Comparison of ENCODE assay signal across 9 mouse cellular contexts in genomic region chr5:31094100-31094798, GRCm38 (mm10). TPM values are rescaled to one million over a fixed set of nuclear protein-coding genes. Genes with fewer than 3 reads are reported as not detected.
A peak's percentile ranks its signal among the peaks of the same experiment; 100 is the strongest.
DNase-seq lines count a peak whose midpoint lies in the region; ATAC-seq and TF ChIP-seq lines count a peak whose summit lies in the region.
"Had no signal": no experiment of that assay in that cellular context is flagged by ENCODE, and none has a peak within 500 bp of the region (broad histone marks: within the 10 kb centered on the region; RNA-seq: fewer than 3 reads in every experiment).

No protein-coding gene starts in this region.

- no peak overlapping the region for H3ac ChIP-seq in myocyte (ENCODE audit: control insufficient read depth, insufficient read length)

- no peaks in the 10 kb centered on the region for H3K36me3 ChIP-seq in kidney, embryonic 14.5 days (ENCODE audit: control insufficient read depth, insufficient read depth, low read length)
- no peaks in the 10 kb centered on the region for H3K36me3 ChIP-seq in hindbrain, embryonic 15.5 days
- no peaks in the 10 kb centered on the region for H3K36me3 ChIP-seq in myocyte (ENCODE audit: control insufficient read depth, insufficient read depth)

- no peak for DNase-seq in kidney, postnatal 10 days
- no peak for DNase-seq in cerebellum, postnatal 10 days
- no peak for DNase-seq in adrenal gland, postnatal 25 days
- no peak for DNase-seq in cerebellum, adult 2 months

- no peaks in the 10 kb centered on the region for H3K9me3 ChIP-seq in kidney, embryonic 14.5 days (ENCODE audit: control insufficient read depth, low read length)
- no peaks in the 10 kb centered on the region for H3K9me3 ChIP-seq in hindbrain, embryonic 15.5 days

- H3K9ac ChIP-seq in kidney, embryonic 14.5 days (ENCODE audit: low read depth, low read length) = no peak overlapping the region
- H3K9ac ChIP-seq in hindbrain, embryonic 15.5 days = no peak overlapping the region

- TF ChIP-seq POLR2A in bone marrow macrophage, adult 2 months (IDR thresholded peaks at IDR 0.05; ENCODE audit: borderline replicate concordance, low read depth, low read length) = no peak
- TF ChIP-seq POLR2A in myocyte (IDR thresholded peaks at IDR 0.05; ENCODE audit: insufficient read length, low read depth) = no peak
- no peak for TF ChIP-seq POLR2A in cerebellum, adult 2 months (IDR thresholded peaks at IDR 0.05; ENCODE audit: borderline replicate concordance, insufficient read depth, low read length)

- peak overlapping the region; percentile 20 for H3K4me3 ChIP-seq in kidney, embryonic 14.5 days (ENCODE audit: low read length)
- peak overlapping the region; percentile 33 for H3K4me3 ChIP-seq in bone marrow macrophage, adult 2 months (ENCODE audit: insufficient read depth, low read length)
- peak overlapping the region; percentile 49 for H3K4me3 ChIP-seq in hindbrain, embryonic 15.5 days
- H3K4me3 ChIP-seq in myocyte = peak overlapping the region; percentile 14
- H3K4me3 ChIP-seq in cerebellum, adult 2 months (replicated peaks; ENCODE audit: insufficient read depth, low read depth, low read length) = no peak overlapping the region

- ATAC-seq in kidney, embryonic 14.5 days (ENCODE audit: low FRiP score, low TSS enrichment) = no peak
- no peak for ATAC-seq in hindbrain, embryonic 15.5 days (ENCODE audit: low FRiP score, low read depth)

- peaks cover 20% of the 10 kb centered on the region; the same call in 1 of the 2 replicates for H3K4me1 ChIP-seq in kidney, embryonic 14.5 days (ENCODE audit: control insufficient read depth, insufficient read depth, low read length)
- H3K4me1 ChIP-seq in bone marrow macrophage, adult 2 months (ENCODE audit: control insufficient read depth, insufficient read depth, low read length) = peaks cover 2% of the 10 kb centered on the region; the same call in 1 of the 2 replicates
- H3K4me1 ChIP-seq in hindbrain, embryonic 15.5 days (replicated peaks) = peaks cover 42% of the 10 kb centered on the region
- peaks cover 4% of the 10 kb centered on the region; the same call in 1 of the 2 replicates for H3K4me1 ChIP-seq in cerebellum, adult 2 months (ENCODE audit: control insufficient read depth, insufficient read depth, low read length)

- H3K79me2 ChIP-seq in myocyte (ENCODE audit: control insufficient read depth, insufficient read depth) = no peaks in the 10 kb centered on the region

- H3K4me2 ChIP-seq in kidney, embryonic 14.5 days (replicated peaks; ENCODE audit: low read depth, low read length) = peak overlapping the region; percentile 45
- peak overlapping the region; percentile 57 for H3K4me2 ChIP-seq in hindbrain, embryonic 15.5 days
- peak overlapping the region; percentile 78 for H3K4me2 ChIP-seq in myocyte (ENCODE audit: low read depth)

- peaks cover 73% of the 10 kb centered on the region for H3K27me3 ChIP-seq in kidney, embryonic 14.5 days (ENCODE audit: control insufficient read depth, insufficient read depth, low read length)
- H3K27me3 ChIP-seq in hindbrain, embryonic 15.5 days = peaks cover 69% of the 10 kb centered on the region
- H3K27me3 ChIP-seq in myocyte (ENCODE audit: control insufficient read depth, insufficient read depth, insufficient read length) = peaks cover 55% of the 10 kb centered on the region
- peaks cover 6% of the 10 kb centered on the region; the same call in 1 of the 2 replicates for H3K27me3 ChIP-seq in cerebellum, adult 2 months (ENCODE audit: control insufficient read depth, insufficient read depth, low read length)

- TF ChIP-seq CTCF in bone marrow macrophage, adult 2 months (IDR thresholded peaks at IDR 0.05; ENCODE audit: low read depth, low read length) = no peak
- no peak for TF ChIP-seq CTCF in cerebellum, adult 2 months (IDR thresholded peaks at IDR 0.05; ENCODE audit: borderline replicate concordance, insufficient read depth, low read depth, low read length)

- WGBS in kidney, embryonic 14.5 days = 1% methylated on average over 29 of the region's 29 CpGs
- 2% methylated on average over 29 of the region's 29 CpGs for WGBS in hindbrain, embryonic 15.5 days
- WGBS in cerebellum, adult 2 months = 2% methylated on average over 29 of the region's 29 CpGs

- no peak overlapping the region for H3K27ac ChIP-seq in kidney, embryonic 14.5 days (ENCODE audit: low read depth, low read length)
- no peak overlapping the region for H3K27ac ChIP-seq in bone marrow macrophage, adult 2 months (ENCODE audit: insufficient read depth, low read depth, low read length)
- no peak overlapping the region for H3K27ac ChIP-seq in hindbrain, embryonic 15.5 days (replicated peaks)
- H3K27ac ChIP-seq in cerebellum, adult 2 months (ENCODE audit: insufficient read depth, low read length) = no peak overlapping the region

TF ChIP-seq in myocyte, 11 proteins besides CTCF, POLR2A, EP300 and RAD21:
- TF ChIP-seq REST (IDR thresholded peaks at IDR 0.05; ENCODE audit: insufficient read depth, insufficient read length) (no peak), SRF (IDR thresholded peaks at IDR 0.05; ENCODE audit: control insufficient read depth, insufficient read length, low read depth) (no peak), MYOG (IDR thresholded peaks at IDR 0.05; ENCODE audit: control insufficient read depth in 1 of 3, insufficient read depth in 1 of 3, insufficient read length in 2 of 3, low read depth in 2 of 3) (no peak), USF1 (IDR thresholded peaks at IDR 0.05; ENCODE audit: low read depth) (peak; percentile 48)

RNA-seq across cellular contexts. Expression of gene Dnajc5g, which starts 11.8 kb away (rescaled TPM):
- not detected in 2 replicates for polyA plus RNA-seq in kidney, embryonic 14.5 days (2014; fragmentation: Nextera tagmentation; extraction: Ambion mirVana)
- polyA plus RNA-seq in bone marrow macrophage, adult 2 months (2012; ENCODE audit: insufficient read depth, insufficient read length, missing spikeins) = not detected in 2 replicates
- polyA plus RNA-seq in hindbrain, embryonic 15.5 days (2015; fragmentation: Nextera tagmentation; extraction: Ambion mirVana) = not detected in 2 replicates
- polyA plus RNA-seq in myocyte (2012; fragmentation: generic; extraction: Trizol) = not detected
- not detected in 2 replicates for total RNA-seq in adrenal gland, postnatal 25 days (2021)
- not detected in 2 replicates for polyA plus RNA-seq in cerebellum, adult 2 months (2012; rRNA removed)
- total RNA-seq: left cerebral cortex, adult 18-20 months had no signal

RNA-seq across cellular contexts. Expression of gene Slc30a3, which starts 13.8 kb away (rescaled TPM):
- polyA plus RNA-seq in kidney, embryonic 14.5 days (2014; fragmentation: Nextera tagmentation; extraction: Ambion mirVana) = 1.9 and 3.4 TPM in 2 replicates
- polyA plus RNA-seq in bone marrow macrophage, adult 2 months (2012; ENCODE audit: insufficient read depth, insufficient read length, missing spikeins) = not detected in 2 replicates
- 36.2 and 46.7 TPM in 2 replicates for polyA plus RNA-seq in hindbrain, embryonic 15.5 days (2015; fragmentation: Nextera tagmentation; extraction: Ambion mirVana)
- 0.19 TPM for polyA plus RNA-seq in myocyte (2012; fragmentation: generic; extraction: Trizol)
- total RNA-seq in adrenal gland, postnatal 25 days (2021) = not detected in 2 replicates
- polyA plus RNA-seq in cerebellum, adult 2 months (2012; rRNA removed) = 19.7 and 23.5 TPM in 2 replicates

RNA-seq across cellular contexts. Expression of gene Trim54, which starts 22.3 kb away (rescaled TPM):
- not detected in 2 replicates for polyA plus RNA-seq in kidney, embryonic 14.5 days (2014; fragmentation: Nextera tagmentation; extraction: Ambion mirVana)
- polyA plus RNA-seq in bone marrow macrophage, adult 2 months (2012; ENCODE audit: insufficient read depth, insufficient read length, missing spikeins) = not detected in 2 replicates
- not detected in 2 replicates for polyA plus RNA-seq in hindbrain, embryonic 15.5 days (2015; fragmentation: Nextera tagmentation; extraction: Ambion mirVana)
- polyA plus RNA-seq in myocyte (2012; fragmentation: generic; extraction: Trizol) = 110 TPM
- total RNA-seq in adrenal gland, postnatal 25 days (2021) = not detected in 2 replicates
- not detected in 2 replicates for polyA plus RNA-seq in cerebellum, adult 2 months (2012; rRNA removed)

RNA-seq across cellular contexts. Expression of gene Cad, which starts 39.7 kb away (rescaled TPM):
- polyA plus RNA-seq in kidney, embryonic 14.5 days (2014; fragmentation: Nextera tagmentation; extraction: Ambion mirVana) = 35.4 and 40.5 TPM in 2 replicates
- 4.2 and 4.6 TPM in 2 replicates for polyA plus RNA-seq in bone marrow macrophage, adult 2 months (2012; ENCODE audit: insufficient read depth, insufficient read length, missing spikeins)
- polyA plus RNA-seq in hindbrain, embryonic 15.5 days (2015; fragmentation: Nextera tagmentation; extraction: Ambion mirVana) = 15.7 and 16.9 TPM in 2 replicates
- polyA plus RNA-seq in myocyte (2012; fragmentation: generic; extraction: Trizol) = 31.5 TPM
- 28.3 and 29.1 TPM in 2 replicates for total RNA-seq in adrenal gland, postnatal 25 days (2021)
- 21.7 and 23.4 TPM in 2 replicates for polyA plus RNA-seq in cerebellum, adult 2 months (2012; rRNA removed)

RNA-seq across cellular contexts. Expression of gene Ucn, which starts 44.4 kb away (rescaled TPM):
- not detected in 2 replicates for polyA plus RNA-seq in kidney, embryonic 14.5 days (2014; fragmentation: Nextera tagmentation; extraction: Ambion mirVana)
- polyA plus RNA-seq in bone marrow macrophage, adult 2 months (2012; ENCODE audit: insufficient read depth, insufficient read length, missing spikeins) = not detected in 2 replicates
- not detected in 2 replicates for polyA plus RNA-seq in hindbrain, embryonic 15.5 days (2015; fragmentation: Nextera tagmentation; extraction: Ambion mirVana)
- polyA plus RNA-seq in myocyte (2012; fragmentation: generic; extraction: Trizol) = 0.78 TPM
- not detected in 2 replicates for total RNA-seq in adrenal gland, postnatal 25 days (2021)
- polyA plus RNA-seq in cerebellum, adult 2 months (2012; rRNA removed) = 1.2 TPM in 1 of 2 replicates, not detected in the other

Comparison
In these comparisons a context has a peak if more than half of its experiments do, and no peak if none do; other contexts are left out.
1. RNA of gene Trim54, which starts 22.3 kb away (polyA plus RNA-seq): 110 TPM in myocyte (single experiment); not detected in hindbrain, embryonic 15.5 days, not detected in cerebellum, adult 2 months, not detected in kidney, embryonic 14.5 days and not detected in bone marrow macrophage, adult 2 months; every median in the first group is over 100 times any median in the second.
2. Peak in every context shown above with its lines, with median percentiles within 50 percentile points of each other: H3K4me2 ChIP-seq.